Mouse (Mus musculus) lung, adult 2 months (tissue): ENCODE measurements around the gene Gm10184.

ENCODE experiments used
- CTCF ChIP-seq: fragments of 200-500 bp; IDR thresholded peaks from 2 replicates; pipeline ENCODE4 v1.5.1; 2011; ENCODE audit warnings: mild to moderate bottlenecking, low read length, control low read depth; ENCODE audit not compliant: insufficient read depth
- POLR2A ChIP-seq: fragments of 200-500 bp; IDR thresholded peaks from 2 replicates; pipeline ENCODE4 v1.6.1; 2011; ENCODE audit warnings: low read depth, mild to moderate bottlenecking, control low read depth, low read length, borderline replicate concordance; ENCODE audit errors: extremely low read depth

- TF ChIP-seq CTCF (no peak), POLR2A (no peak)
Measured at GRCm38 (mm10) chr17:89899813-89900212, 10.4 kb downstream of the Gm10184 start.
